9 mouse cellular contexts compared by ENCODE assay signal in the genomic region with DNA sequence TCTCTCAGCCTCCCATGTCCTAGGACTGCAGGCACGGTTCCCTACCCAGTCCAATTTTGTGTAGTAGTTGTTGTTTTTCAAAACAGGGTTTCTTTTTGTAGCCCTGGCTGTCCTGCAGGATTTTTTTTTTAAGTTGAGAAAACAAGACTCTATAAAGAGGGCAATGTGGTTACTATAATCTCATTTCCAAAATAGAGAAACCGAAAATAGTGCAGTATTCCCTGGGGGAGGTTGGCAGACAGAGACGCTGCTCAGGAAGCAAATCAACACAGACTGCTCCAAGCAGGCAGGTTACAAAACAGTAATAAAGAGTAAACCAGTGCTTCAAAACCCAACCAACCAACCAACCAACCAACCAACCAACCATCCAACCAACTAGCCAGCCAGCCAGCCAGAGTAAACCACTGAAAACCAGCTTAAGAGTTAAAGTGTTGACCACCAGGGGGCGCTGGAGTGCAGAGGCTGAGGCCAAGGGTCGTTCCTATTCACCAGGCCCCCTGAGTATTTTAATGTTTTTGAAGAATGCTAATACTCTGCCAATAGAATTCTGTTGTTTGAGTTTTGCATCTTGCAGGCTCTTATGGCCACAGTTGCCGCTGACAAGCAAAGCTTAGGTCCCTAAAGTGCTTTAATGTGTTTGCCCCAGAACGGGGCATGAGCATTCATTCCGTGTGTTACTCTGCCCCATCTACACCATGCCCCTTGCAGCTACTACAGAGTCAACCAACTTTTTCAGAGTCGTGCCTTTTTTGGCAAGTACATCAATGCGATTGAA. TPM values are rescaled to one million over a fixed set of nuclear protein-coding genes. Genes with fewer than 3 reads are reported as not detected.
DNase-seq lines count a peak whose midpoint lies in the region; ATAC-seq and TF ChIP-seq lines count a peak whose summit lies in the region.
"Had no signal": no experiment of that assay in that cellular context is flagged by ENCODE, and none has a peak within 500 bp of the region (broad histone marks: within the 10 kb centered on the region; RNA-seq: fewer than 3 reads in every experiment).

No protein-coding gene starts in this region.

- H3K4me2 ChIP-seq in neural tube, embryonic 11.5 days (ENCODE audit: low read depth), result no peak overlapping the region

- no peak for TF ChIP-seq POLR2A in brain, embryonic 14.5 days (IDR thresholded peaks at IDR 0.05; ENCODE audit: borderline replicate concordance, extremely low read depth, insufficient read depth, insufficient read length, poor library complexity, severe bottlenecking)

- WGBS in neural tube, embryonic 11.5 days, result 54% methylated on average over 10 of the region's 10 CpGs

- peak; percentile 62 for TF ChIP-seq CTCF in G1E (IDR thresholded peaks at IDR 0.05; ENCODE audit: low read depth, low read length)
- peak; percentile 84 for TF ChIP-seq CTCF in brain, embryonic 14.5 days (IDR thresholded peaks at IDR 0.05; ENCODE audit: borderline replicate concordance, extremely low read depth, insufficient read depth, insufficient read length)

- peaks cover 5% of the 10 kb centered on the region for H3K9me3 ChIP-seq in G1E (replicated peaks)
- H3K9me3 ChIP-seq in neural tube, embryonic 11.5 days (ENCODE audit: control insufficient read depth, low read length), result no peaks in the 10 kb centered on the region

- H3K36me3 ChIP-seq in G1E (replicated peaks), result peaks cover 5% of the 10 kb centered on the region
- no peaks in the 10 kb centered on the region for H3K36me3 ChIP-seq in neural tube, embryonic 11.5 days (ENCODE audit: control insufficient read depth, insufficient read depth, low read length)

- H3K9ac ChIP-seq in neural tube, embryonic 11.5 days (ENCODE audit: low read length), result no peak overlapping the region

- ATAC-seq in G1E (ENCODE audit: extremely low read depth, insufficient number of reproducible peaks, low FRiP score, poor library complexity, severe bottlenecking), result no peak
- ATAC-seq in neural tube, embryonic 11.5 days (ENCODE audit: insufficient read depth, low FRiP score, low TSS enrichment), result no peak

- H3K27ac ChIP-seq in neural tube, embryonic 11.5 days (ENCODE audit: low read depth, low read length), result no peak overlapping the region
- H3K27ac ChIP-seq: macrophage had no signal

- H3K4me3 ChIP-seq in G1E (ENCODE audit: low read depth, low read length), result no peak overlapping the region
- H3K4me3 ChIP-seq in neural tube, embryonic 11.5 days (ENCODE audit: low read depth, low read length), result no peak overlapping the region

- H3K4me1 ChIP-seq in G1E (ENCODE audit: insufficient read depth, low read depth, low read length), result peaks cover 7% of the 10 kb centered on the region
- H3K4me1 ChIP-seq in neural tube, embryonic 11.5 days (ENCODE audit: control insufficient read depth, insufficient read depth, low read length), result no peaks in the 10 kb centered on the region

- H3K27me3 ChIP-seq in G1E (ENCODE audit: insufficient read depth, low read length), result peaks cover 7% of the 10 kb centered on the region
- H3K27me3 ChIP-seq in neural tube, embryonic 11.5 days (ENCODE audit: control insufficient read depth, insufficient read depth, low read length), result no peaks in the 10 kb centered on the region

- DNase-seq in left cerebral cortex, adult 18-20 months (ENCODE audit: low spot score in 2 of 2), result peak; percentile 32 to 60
- DNase-seq in left cerebral cortex, adult 8-10 months (ENCODE audit: low spot score in 2 of 2), result no peak
- no peak for DNase-seq in G1E (ENCODE audit: low spot score)
- DNase-seq in brain, embryonic 14.5 days (ENCODE audit: low read depth), result peak; percentile 62
- DNase-seq in gastrocnemius, adult 8-10 months (ENCODE audit: low spot score in 2 of 2), result peak; percentile 41 to 50
- DNase-seq in layer of hippocampus, postnatal 14 days (ENCODE audit: low spot score in 2 of 2), result peak; percentile 32 to 33
- peak; percentile 68 for DNase-seq in neural tube, embryonic 11.5 days (ENCODE audit: low spot score)
- DNase-seq in thymus, postnatal 4 days, result peak; percentile 93

RNA-seq across cellular contexts. Expression of a gene that starts 6.1 kb away (rescaled TPM):
- 10 to 100 TPM; 40.5 to 55.2 TPM for total RNA-seq in left cerebral cortex, adult 18-20 months (2021)
- 10 to 100 TPM; 43.0 to 73.3 (median 55.7) TPM for total RNA-seq in left cerebral cortex, adult 8-10 months (2022)
- 29.9 TPM in 1 of 2 replicates, not detected in the other for total RNA-seq in G1E (2014; fragmentation: Nextera tagmentation)
- total RNA-seq in G1E (2017), result not detected in 2 replicates
- polyA plus RNA-seq in G1E (2012), result 0.28 TPM in 1 of 2 replicates, not detected in the other
- polyA plus RNA-seq in brain, embryonic 14.5 days (2012; rRNA removed), result 2.9 and 9.0 TPM in 2 replicates
- 100 to 1,000 TPM; 240 to 258 (median 250) TPM for total RNA-seq in gastrocnemius, adult 8-10 months (2022)
- 10 to 100 TPM; 25.9 to 48.3 TPM for total RNA-seq in layer of hippocampus, postnatal 14 days (2021)
- 0.68 and 1.2 TPM in 2 replicates for polyA plus RNA-seq in neural tube, embryonic 11.5 days (2014; fragmentation: Nextera tagmentation; extraction: Ambion mirVana)
- polyA plus RNA-seq: macrophage had no signal

RNA-seq across cellular contexts. Expression of a gene that starts 7.4 kb away (rescaled TPM):
- total RNA-seq in left cerebral cortex, adult 18-20 months (2021), result not detected
- total RNA-seq in left cerebral cortex, adult 8-10 months (2022), result not detected
- total RNA-seq in G1E (2014; fragmentation: Nextera tagmentation), result 38.1 and 40.8 TPM in 2 replicates
- 21.0 and 24.6 TPM in 2 replicates for total RNA-seq in G1E (2017)
- 5.6 and 9.3 TPM in 2 replicates for polyA plus RNA-seq in G1E (2012)
- not detected in 2 replicates for polyA plus RNA-seq in brain, embryonic 14.5 days (2012; rRNA removed)
- total RNA-seq in gastrocnemius, adult 8-10 months (2022), result not detected
- total RNA-seq in layer of hippocampus, postnatal 14 days (2021), result not detected
- polyA plus RNA-seq in neural tube, embryonic 11.5 days (2014; fragmentation: Nextera tagmentation; extraction: Ambion mirVana), result not detected in 2 replicates
- polyA plus RNA-seq: macrophage had no signal

RNA-seq across cellular contexts. Expression of a gene that starts 14.1 kb away (rescaled TPM):
- total RNA-seq in left cerebral cortex, adult 18-20 months (2021), result 100 to 1,000 TPM; 353 to 399 TPM
- total RNA-seq in left cerebral cortex, adult 8-10 months (2022), result 100 to 1,000 TPM; 405 to 436 (median 416) TPM
- total RNA-seq in G1E (2014; fragmentation: Nextera tagmentation) (48.7 and 86.5 TPM in 2 replicates), G1E (2017) (36.8 and 46.2 TPM in 2 replicates)
- polyA plus RNA-seq in G1E (2012), result 38.7 and 64.2 TPM in 2 replicates
- polyA plus RNA-seq in brain, embryonic 14.5 days (2012; rRNA removed), result 266 and 307 TPM in 2 replicates
- total RNA-seq in gastrocnemius, adult 8-10 months (2022), result 100 to 1,000 TPM; 411 to 453 (median 419) TPM
- total RNA-seq in layer of hippocampus, postnatal 14 days (2021), result 100 to 1,000 TPM; 264 to 267 TPM
- 361 TPM in 2 replicates for polyA plus RNA-seq in neural tube, embryonic 11.5 days (2014; fragmentation: Nextera tagmentation; extraction: Ambion mirVana)

RNA-seq across cellular contexts. Expression of a gene that starts 29.4 kb away (rescaled TPM):
- total RNA-seq in left cerebral cortex, adult 18-20 months (2021), result not detected
- not detected for total RNA-seq in left cerebral cortex, adult 8-10 months (2022)
- not detected in 2 replicates for total RNA-seq in G1E (2014; fragmentation: Nextera tagmentation)
- total RNA-seq in G1E (2017), result not detected in 2 replicates
- not detected in 2 replicates for polyA plus RNA-seq in G1E (2012)
- polyA plus RNA-seq in brain, embryonic 14.5 days (2012; rRNA removed), result not detected in 2 replicates
- total RNA-seq in gastrocnemius, adult 8-10 months (2022), result not detected
- not detected for total RNA-seq in layer of hippocampus, postnatal 14 days (2021)
- not detected in 2 replicates for polyA plus RNA-seq in neural tube, embryonic 11.5 days (2014; fragmentation: Nextera tagmentation; extraction: Ambion mirVana)
- polyA plus RNA-seq: macrophage had no signal

RNA-seq across cellular contexts. Expression of a gene that starts 39.3 kb away (rescaled TPM):
- total RNA-seq in left cerebral cortex, adult 18-20 months (2021), result 100 to 1,000 TPM; 265 to 266 TPM
- 100 to 1,000 TPM; 243 to 273 (median 258) TPM for total RNA-seq in left cerebral cortex, adult 8-10 months (2022)
- 84.1 and 109 TPM in 2 replicates for total RNA-seq in G1E (2014; fragmentation: Nextera tagmentation)
- total RNA-seq in G1E (2017), result 181 and 191 TPM in 2 replicates
- polyA plus RNA-seq in G1E (2012), result 338 and 348 TPM in 2 replicates
- polyA plus RNA-seq in brain, embryonic 14.5 days (2012; rRNA removed), result 174 and 194 TPM in 2 replicates
- 100 to 1,000 TPM; 435 to 477 (median 462) TPM for total RNA-seq in gastrocnemius, adult 8-10 months (2022)
- 100 to 1,000 TPM; 234 to 250 TPM for total RNA-seq in layer of hippocampus, postnatal 14 days (2021)
- 207 and 208 TPM in 2 replicates for polyA plus RNA-seq in neural tube, embryonic 11.5 days (2014; fragmentation: Nextera tagmentation; extraction: Ambion mirVana)

Comparison
In these comparisons a context has a peak if more than half of its experiments do, and no peak if none do; other contexts are left out.
1. DNase-seq: peak in left cerebral cortex, adult 18-20 months (2 of 2), brain, embryonic 14.5 days (single experiment), gastrocnemius, adult 8-10 months (2 of 2), layer of hippocampus, postnatal 14 days (2 of 2), neural tube, embryonic 11.5 days (single experiment) and thymus, postnatal 4 days (single experiment); none in left cerebral cortex, adult 8-10 months (0 of 2) and G1E (single experiment).
2. RNA of a gene that starts 7.4 kb away (total RNA-seq): 21.0 to 40.8 TPM in G1E; not detected in layer of hippocampus, postnatal 14 days, not detected in left cerebral cortex, adult 18-20 months, not detected in left cerebral cortex, adult 8-10 months and not detected in gastrocnemius, adult 8-10 months; every median in the first group is over 10 times any median in the second.